22 mouse cellular contexts compared by ENCODE assay signal in the genomic region with DNA sequence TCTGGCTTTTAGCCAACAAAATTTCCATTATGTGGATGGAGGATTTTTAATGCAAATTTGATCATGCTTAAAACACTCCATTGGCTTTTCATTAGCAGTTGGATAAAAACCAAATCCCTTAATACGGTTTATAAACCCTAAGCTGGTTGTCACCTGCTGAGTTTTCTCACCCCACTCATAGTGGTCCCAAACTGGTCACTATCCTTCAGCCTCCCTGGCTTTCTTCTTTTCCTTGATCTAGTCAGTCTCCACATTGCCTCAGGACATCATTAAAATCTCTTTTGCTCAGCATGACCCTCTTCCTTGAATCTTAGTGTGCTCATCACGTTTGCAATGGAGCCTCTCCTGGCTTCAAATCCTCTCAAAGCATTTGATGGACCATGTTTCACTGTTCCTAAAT.
"Had no signal": no experiment of that assay in that cellular context is flagged by ENCODE, and none has a peak within 500 bp of the region (broad histone marks: within the 10 kb centered on the region; RNA-seq: fewer than 3 reads in every experiment).

No protein-coding gene starts in this region.

- H3K9ac ChIP-seq: intestine, embryonic 15.5 days; limb, embryonic 12.5 days; limb, embryonic 15.5 days; liver, embryonic 14.5 days; liver, postnatal 0 days; lung, embryonic 14.5 days; neural tube, embryonic 13.5 days; stomach, embryonic 15.5 days had no signal

- H3K27ac ChIP-seq: intestine, embryonic 15.5 days; limb, embryonic 12.5 days; limb, embryonic 15.5 days; liver, embryonic 14.5 days; macrophage; neural tube, embryonic 13.5 days; stomach, embryonic 15.5 days had no signal

- DNase-seq: kidney, adult 11 months; kidney, adult 9 months; kidney, postnatal 4 days; left cerebral cortex, postnatal 4 days; liver, postnatal 0 days; lung, embryonic 14.5 days; retina, postnatal 1 day; right cerebral cortex, postnatal 25 days; spleen, adult 18-20 months; thymus, postnatal 25 days had no signal

- H3K27me3 ChIP-seq: intestine, embryonic 15.5 days; limb, embryonic 12.5 days; limb, embryonic 15.5 days; megakaryocyte, embryonic 14.5 days; neural tube, embryonic 13.5 days; stomach, embryonic 15.5 days had no signal

- H3K4me1 ChIP-seq: intestine, embryonic 15.5 days; limb, embryonic 12.5 days; limb, embryonic 15.5 days; megakaryocyte, embryonic 14.5 days; neural tube, embryonic 13.5 days; stomach, embryonic 15.5 days had no signal

- H3K9me3 ChIP-seq: intestine, embryonic 15.5 days; limb, embryonic 12.5 days; limb, embryonic 15.5 days; megakaryocyte, embryonic 14.5 days; neural tube, embryonic 13.5 days; stomach, embryonic 15.5 days had no signal

- ATAC-seq: intestine, embryonic 15.5 days; liver, postnatal 0 days; lung, postnatal 0 days had no signal

- H3K36me3 ChIP-seq: intestine, embryonic 15.5 days; limb, embryonic 12.5 days; limb, embryonic 15.5 days; neural tube, embryonic 13.5 days; stomach, embryonic 15.5 days had no signal

- H3K4me2 ChIP-seq: intestine, embryonic 15.5 days; limb, embryonic 12.5 days; limb, embryonic 15.5 days; liver, embryonic 11.5 days; lung, embryonic 14.5 days; midbrain, embryonic 11.5 days; neural tube, embryonic 13.5 days; stomach, embryonic 15.5 days had no signal

- H3K4me3 ChIP-seq: intestine, embryonic 15.5 days; limb, embryonic 12.5 days; limb, embryonic 15.5 days; megakaryocyte, embryonic 14.5 days; myocyte; neural tube, embryonic 13.5 days; stomach, embryonic 15.5 days had no signal
